Mouse (Mus musculus) CD4-positive, CD25-positive, alpha-beta regulatory T cell, adult 4 months (primary cell): Measurements from ENCODE around the gene Slc25a54. TPM values are rescaled to one million over a fixed set of nuclear protein-coding genes. Genes with fewer than 3 reads are reported as not detected.

Experiments
- ATAC-seq: one replicate; pipeline ENCODE4 v1.8.0; 2017
- polyA plus RNA-seq, 2 experiments: library from polyadenylated mRNA; unstranded; fragments of 100-300 nt; shearing (Covaris generic); gene quantifications; one replicate each; pipeline ENCODE4 v1.2.1; 2017

Gene Slc25a54
- polyA plus RNA-seq, 2 experiments from 2014 or later, result not detected

DNA sequence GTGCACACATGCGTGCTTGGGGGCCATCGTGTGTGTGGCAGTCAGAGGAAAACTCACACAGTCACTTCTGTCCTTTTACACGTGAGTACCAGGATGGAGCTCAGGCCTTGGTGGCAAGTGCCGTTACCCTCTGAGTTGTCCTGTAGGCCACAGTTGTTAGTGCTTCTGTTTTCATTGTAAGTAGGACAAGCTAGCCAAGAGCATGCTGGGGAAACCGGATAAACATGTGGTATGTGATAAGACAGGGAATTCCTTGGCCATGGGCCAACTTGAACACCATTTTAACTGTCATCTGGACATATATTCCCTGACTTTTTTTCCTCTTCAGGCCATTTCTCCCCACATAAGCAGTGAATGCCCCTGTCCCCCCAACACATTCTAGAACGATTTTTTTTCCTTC is 45.3 kb downstream of the Slc25a54 start:
- ATAC-seq, result no peak

DNA sequence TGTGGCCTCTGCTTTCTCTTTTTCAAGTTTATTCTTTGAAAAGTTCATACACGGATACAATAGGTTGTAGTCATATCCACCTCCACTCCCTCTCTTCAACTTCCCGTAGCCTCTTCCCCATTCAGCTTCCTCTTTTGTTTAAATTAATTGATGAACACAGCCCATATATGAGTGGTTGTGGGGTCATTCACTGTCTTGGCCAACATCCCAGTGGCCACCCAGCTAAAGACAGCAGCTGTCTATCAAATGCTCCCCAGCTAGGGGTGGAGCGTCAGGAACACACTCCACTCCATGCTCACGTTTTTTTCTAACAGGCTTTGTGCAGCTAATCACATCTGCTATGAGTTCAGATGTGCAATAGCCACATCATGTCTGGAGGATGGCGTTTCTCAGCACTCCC is 49.5 kb downstream of the Slc25a54 start:
- ATAC-seq, result no peak

DNA sequence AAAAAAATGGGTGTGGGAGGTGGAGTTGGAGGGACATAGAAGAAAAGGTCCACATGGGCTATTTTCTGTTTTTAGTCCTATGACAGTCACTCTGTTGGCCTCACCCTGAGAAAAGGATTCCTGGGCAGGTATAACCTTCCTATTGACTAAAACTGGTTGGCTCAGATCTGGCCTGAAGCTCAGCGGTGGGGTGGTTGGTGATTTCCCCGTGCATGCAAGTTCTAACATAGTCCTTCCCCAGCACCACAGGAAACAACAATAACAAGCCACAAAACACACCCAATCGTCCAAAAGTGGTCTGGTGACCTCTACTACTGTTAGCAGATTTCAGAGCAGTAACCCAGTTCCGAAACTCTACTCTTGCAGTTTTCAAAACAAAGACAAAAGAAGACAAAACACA is 52.7 kb downstream of the Slc25a54 start:
- no peak for ATAC-seq

DNA sequence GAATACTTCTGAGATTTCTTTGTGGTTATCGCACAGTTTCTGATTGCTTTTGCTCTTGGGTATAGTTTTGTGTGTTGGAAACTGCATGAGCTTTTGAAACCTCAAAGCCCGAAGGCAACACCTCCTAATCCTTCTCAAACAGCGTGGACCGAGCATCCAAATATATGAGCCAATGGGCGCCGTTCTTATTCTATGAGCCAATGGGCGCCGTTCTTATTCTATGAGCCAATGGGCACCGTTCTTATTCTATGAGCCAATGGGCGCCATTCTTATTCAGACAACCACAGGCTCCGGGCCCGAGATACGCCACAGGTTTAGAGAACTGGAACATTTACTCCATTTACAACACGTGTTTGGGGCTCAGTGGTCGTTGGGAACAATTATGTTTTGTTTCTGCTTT is 53.8 kb downstream of the Slc25a54 start:
- ATAC-seq, result no peak

DNA sequence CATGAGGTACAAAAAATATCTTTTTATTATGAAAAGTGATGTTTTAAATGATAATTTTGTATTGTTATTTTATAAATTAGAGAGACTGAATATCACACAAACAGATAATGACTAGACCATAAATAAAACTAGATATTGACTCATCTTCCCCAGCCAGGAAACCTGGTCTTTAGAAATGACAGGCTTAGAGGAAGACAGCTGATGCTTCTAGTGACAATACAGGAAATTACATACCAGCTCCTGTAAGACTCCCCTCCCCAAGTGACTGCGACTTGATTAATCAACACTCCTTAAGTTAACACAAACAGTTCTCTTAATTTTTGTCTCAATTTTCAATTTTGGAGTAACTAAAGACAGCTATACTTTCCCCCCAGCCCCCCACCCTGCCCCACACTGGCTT is 55.1 kb downstream of the Slc25a54 start:
- ATAC-seq, result no peak

DNA sequence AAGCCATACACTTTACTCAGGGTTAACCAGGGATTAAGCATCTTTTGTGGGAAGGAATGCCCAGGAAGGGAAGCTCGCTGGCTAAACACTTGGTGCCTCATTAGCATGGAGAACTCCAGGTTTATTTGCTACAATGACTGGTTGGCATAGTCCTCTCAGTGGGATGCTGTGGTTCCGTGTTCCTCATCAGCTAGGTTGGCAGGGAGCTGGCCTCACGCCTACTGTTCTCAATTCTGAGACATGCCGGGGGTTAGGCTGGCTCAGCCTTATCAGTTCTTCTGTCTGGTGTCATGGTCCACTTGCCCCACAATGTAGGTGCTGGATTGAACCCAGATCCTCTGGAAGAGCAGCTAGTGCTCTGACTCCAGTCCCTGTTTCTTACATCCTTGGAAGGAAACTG is 72.3 kb downstream of the Slc25a54 start:
- no peak for ATAC-seq

DNA sequence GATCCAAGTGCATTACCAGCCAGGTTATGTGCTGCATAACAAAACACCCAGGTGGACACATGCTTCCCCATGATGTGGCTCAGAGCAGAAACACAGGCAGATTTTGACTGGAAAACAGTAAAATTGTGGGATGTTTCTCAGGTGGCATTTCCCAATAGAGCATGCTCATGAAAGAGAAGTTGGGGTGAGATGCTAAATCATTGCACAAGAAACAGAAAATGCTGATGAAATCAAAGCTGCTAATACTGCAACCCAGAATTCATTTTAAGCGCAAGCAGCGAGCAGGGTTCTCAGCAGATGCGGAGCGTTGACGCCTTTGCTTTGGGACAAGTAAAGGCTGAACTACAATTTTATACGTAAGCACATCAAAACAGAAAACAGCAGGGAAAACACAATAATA is 73.1 kb downstream of the Slc25a54 start:
- no peak for ATAC-seq

DNA sequence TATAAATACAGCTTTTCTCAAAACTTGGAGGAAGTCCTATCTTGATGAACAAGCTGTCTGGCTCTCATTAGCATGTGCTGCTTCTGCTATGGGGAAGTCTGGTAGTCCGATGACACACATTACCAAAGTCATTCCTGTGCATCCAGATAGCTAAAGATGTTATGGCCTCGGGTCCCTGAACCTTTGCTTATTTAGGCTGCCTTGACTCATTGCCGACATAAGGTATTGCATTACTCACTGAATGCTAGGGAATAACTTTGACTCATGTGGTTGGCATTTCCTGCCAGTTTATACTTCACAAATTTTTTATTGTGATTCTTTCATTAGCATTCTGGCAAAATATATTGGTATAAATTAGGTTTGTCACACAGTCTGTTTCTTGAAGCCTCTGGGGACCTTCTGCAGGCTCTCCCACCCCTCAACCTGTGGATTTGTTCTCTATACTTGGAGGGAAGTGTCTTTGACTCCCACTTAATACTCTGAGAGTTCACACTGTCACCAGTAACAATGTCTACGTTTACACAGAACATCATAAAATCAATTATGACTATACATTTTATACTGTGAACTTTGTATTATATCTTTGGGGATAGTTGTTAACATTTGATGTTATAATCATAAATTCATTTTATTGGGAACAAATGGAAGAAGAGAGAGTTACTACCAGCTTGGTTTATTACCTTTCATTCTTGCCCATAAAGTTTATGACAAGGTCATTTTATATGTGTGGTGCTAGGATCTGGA is 75.8 kb downstream of the Slc25a54 start:
- ATAC-seq, result no peak

DNA sequence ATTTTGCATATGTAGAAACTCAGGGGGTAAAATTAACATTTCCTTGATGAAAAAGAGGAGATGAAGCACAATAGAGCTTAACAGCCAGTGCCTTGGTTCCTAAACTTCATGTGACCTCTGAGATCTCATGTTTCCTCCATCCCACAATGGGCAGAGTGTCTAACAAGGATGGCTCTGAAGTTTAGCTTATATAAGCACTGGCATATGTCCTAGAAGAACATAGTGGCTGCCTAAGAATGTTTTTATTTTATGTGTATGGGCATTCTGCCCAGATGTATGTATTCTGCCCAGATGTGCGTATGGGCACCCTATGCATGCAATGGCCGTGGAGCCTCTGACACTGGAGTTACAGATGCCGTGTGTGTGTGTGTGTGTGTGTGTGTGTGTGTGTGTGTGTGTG is 77.2 kb downstream of the Slc25a54 start:
- no peak for ATAC-seq

DNA sequence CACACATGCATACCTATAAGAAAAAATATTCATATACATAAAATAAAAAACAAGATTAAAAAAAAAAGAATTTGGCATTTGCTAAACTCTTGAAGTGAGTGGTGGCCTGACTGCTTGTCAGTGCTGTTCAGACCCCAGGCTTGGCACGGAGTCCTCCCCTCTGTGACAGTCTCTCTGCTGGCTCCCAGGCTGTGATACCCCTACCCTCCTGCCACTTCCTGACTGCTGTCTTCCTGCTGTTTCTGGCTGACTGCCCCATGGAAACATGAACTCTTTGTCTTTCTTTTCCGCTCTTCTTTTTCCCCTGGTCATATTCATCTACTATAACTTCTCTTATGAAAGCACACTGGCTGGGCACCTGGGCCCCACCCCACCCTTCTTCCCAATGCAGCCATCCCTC is 83.8 kb downstream of the Slc25a54 start:
- no peak for ATAC-seq

DNA sequence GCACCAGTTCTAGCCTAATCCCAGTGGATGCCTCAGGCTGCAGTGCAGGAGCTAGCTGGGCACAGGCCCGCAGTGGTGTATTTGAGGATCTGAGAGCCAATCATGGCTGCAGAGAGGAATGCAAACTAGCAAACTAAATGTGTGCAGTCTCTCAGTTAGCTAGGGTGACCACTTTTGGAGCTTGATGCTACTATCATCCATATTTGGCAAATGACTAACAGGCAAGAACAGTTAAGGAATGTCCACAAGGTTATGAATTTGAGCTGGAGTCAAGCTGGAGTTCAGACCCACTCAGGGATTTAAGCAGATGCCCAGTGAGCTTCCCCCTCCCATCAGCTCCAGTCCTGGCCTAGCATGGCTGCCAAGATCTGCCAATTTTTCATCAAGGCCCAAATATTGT is 84.4 kb downstream of the Slc25a54 start:
- no peak for ATAC-seq

DNA sequence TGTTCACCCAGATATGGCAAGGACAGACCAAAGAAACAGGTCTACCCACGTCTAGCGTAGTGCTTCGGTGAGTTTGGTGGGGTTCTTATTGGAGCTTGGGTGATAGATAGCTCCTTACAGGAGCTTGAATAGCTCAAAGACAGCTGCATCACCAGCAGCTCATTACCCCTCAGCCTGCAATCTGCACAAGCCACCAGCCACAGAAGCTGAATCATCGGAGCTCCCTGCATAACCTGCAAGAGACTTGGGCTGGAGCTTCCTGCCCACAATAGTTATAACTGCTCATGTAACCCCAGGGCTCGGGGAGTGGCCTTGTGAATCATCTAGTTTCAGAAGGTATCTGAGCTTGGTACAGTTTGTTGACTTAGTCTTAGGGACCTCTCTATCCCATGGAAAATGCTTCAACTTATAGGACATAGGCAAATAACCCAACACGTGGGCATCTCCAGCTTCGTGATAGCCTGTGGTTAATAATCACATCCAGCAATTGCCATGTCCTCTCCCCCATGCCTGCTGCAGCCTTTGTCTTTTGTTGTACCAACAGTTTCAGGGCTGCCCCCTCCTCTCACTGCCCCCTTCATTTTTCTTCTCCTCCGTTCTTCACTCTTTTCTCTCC is 85.1 kb downstream of the Slc25a54 start:
- ATAC-seq, result no peak

Other genes with a start within 250 kb of the Slc25a54 start
- 10 to 100 TPM; 76.9 to 97.7 TPM for gene Stxbp3, start 239.9 kb upstream of the Slc25a54 start, polyA plus RNA-seq
- gene Fndc7, start 190.5 kb upstream of the Slc25a54 start, polyA plus RNA-seq, result under 1 TPM; 0.22 to 0.68 TPM
- gene Prpf38b, start 168.7 kb upstream of the Slc25a54 start, polyA plus RNA-seq, result 100 to 1,000 TPM; 117 to 127 TPM
- 1 to 10 TPM in 1 of 2 experiments, not detected in 1; 2.3 TPM for gene Henmt1, start 140.6 kb upstream of the Slc25a54 start, polyA plus RNA-seq
- not detected for gene Gm9857, start 140.0 kb upstream of the Slc25a54 start, polyA plus RNA-seq
- 1 to 10 TPM; 3.0 to 3.6 TPM for gene Fam102b, start 52.9 kb upstream of the Slc25a54 start, polyA plus RNA-seq
- gene Slc25a24, start 42.7 kb downstream of the Slc25a54 start, polyA plus RNA-seq, result 10 to 100 TPM; 14.0 to 16.8 TPM